In the genomic region with DNA sequence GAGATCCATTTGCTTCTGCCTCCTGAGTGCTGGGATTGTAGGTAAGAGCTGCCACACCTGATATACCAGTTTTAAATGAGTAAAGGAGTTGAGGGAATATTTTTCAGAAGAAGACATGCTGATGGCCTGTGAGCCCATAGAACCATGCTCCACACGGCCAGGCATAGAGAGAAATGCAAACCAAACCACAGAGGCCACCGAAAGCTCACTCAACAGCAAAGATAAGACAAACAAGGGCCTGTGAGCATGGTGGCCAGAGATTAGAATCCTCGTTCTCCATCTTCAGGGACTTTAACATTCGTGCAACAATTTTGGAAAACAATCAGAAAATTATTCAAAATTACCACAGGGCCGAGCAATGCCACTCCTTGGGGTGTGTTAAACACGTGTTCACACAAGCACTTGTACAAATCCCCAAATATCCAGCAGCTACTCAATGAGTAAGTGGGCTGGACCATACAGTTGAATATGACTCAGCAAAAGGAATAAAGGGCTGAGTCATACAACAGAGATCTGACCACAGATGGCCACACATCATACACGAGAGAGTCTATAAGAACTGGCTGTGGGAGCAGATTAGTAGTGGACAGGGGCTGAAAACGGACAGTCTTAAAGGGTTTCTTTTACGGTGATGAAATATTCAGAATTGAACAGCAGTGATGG, we compare ENCODE assay signal across 16 mouse cellular contexts.
A peak's percentile ranks its signal among the peaks of the same experiment; 100 is the strongest.
DNase-seq lines count a peak whose midpoint lies in the region; ATAC-seq and TF ChIP-seq lines count a peak whose summit lies in the region.
"Had no signal": no experiment of that assay in that cellular context is flagged by ENCODE, and none has a peak within 500 bp of the region (broad histone marks: within the 10 kb centered on the region; RNA-seq: fewer than 3 reads in every experiment).

No protein-coding gene starts in this region.

- no peak for TF ChIP-seq CTCF in gastrocnemius, adult 2 months (IDR thresholded peaks at IDR 0.05)
- no peak for TF ChIP-seq CTCF in stomach, postnatal 0 days (IDR thresholded peaks at IDR 0.05; ENCODE audit: low read depth)
- TF ChIP-seq CTCF in forebrain, postnatal 0 days (IDR thresholded peaks at IDR 0.05; ENCODE audit: low read depth): no peak

- no peak overlapping the region for H3K9ac ChIP-seq in midbrain, embryonic 11.5 days (ENCODE audit: low read length)
- no peak overlapping the region for H3K9ac ChIP-seq in midbrain, embryonic 14.5 days (replicated peaks; ENCODE audit: low read length)
- H3K9ac ChIP-seq in limb, embryonic 13.5 days: no peak overlapping the region
- H3K9ac ChIP-seq in stomach, postnatal 0 days (ENCODE audit: low read length): no peak overlapping the region
- no peak overlapping the region for H3K9ac ChIP-seq in forebrain, postnatal 0 days
- H3K9ac ChIP-seq: lung, embryonic 14.5 days had no signal

- no peak for TF ChIP-seq EP300 in stomach, postnatal 0 days (optimal IDR thresholded peaks at IDR 0.05)

- H3K27me3 ChIP-seq in midbrain, embryonic 11.5 days (ENCODE audit: control insufficient read depth, insufficient read depth, low read length): no peaks in the 10 kb centered on the region
- H3K27me3 ChIP-seq in midbrain, embryonic 14.5 days (ENCODE audit: control insufficient read depth, insufficient read depth, low read length): no peaks in the 10 kb centered on the region
- no peaks in the 10 kb centered on the region for H3K27me3 ChIP-seq in limb, embryonic 13.5 days
- no peaks in the 10 kb centered on the region for H3K27me3 ChIP-seq in stomach, postnatal 0 days (ENCODE audit: control insufficient read depth, insufficient read depth, low read length)
- H3K27me3 ChIP-seq in forebrain, postnatal 0 days (ENCODE audit: insufficient read depth, low read length): no peaks in the 10 kb centered on the region

- no peaks in the 10 kb centered on the region for H3K4me1 ChIP-seq in midbrain, embryonic 11.5 days (ENCODE audit: control insufficient read depth, insufficient read depth, low read length)
- no peaks in the 10 kb centered on the region for H3K4me1 ChIP-seq in midbrain, embryonic 14.5 days (ENCODE audit: control insufficient read depth, insufficient read depth, low read length)
- H3K4me1 ChIP-seq in limb, embryonic 13.5 days: peaks cover 45% of the 10 kb centered on the region
- no peaks in the 10 kb centered on the region for H3K4me1 ChIP-seq in stomach, postnatal 0 days (replicated peaks; ENCODE audit: control insufficient read depth, insufficient read depth)
- H3K4me1 ChIP-seq in forebrain, postnatal 0 days (ENCODE audit: insufficient read depth): no peaks in the 10 kb centered on the region

- ATAC-seq in midbrain, embryonic 11.5 days (ENCODE audit: low FRiP score): no peak
- ATAC-seq in midbrain, embryonic 14.5 days (ENCODE audit: low FRiP score, low TSS enrichment): no peak
- ATAC-seq in limb, embryonic 13.5 days (ENCODE audit: low FRiP score, low read depth): peak; percentile 22; the same call in 1 of the 2 replicates
- peak; percentile 57; the same call in 1 of the 2 replicates for ATAC-seq in stomach, postnatal 0 days (ENCODE audit: low FRiP score, low TSS enrichment)
- ATAC-seq in forebrain, postnatal 0 days: no peak

- H3K9me3 ChIP-seq in midbrain, embryonic 11.5 days (ENCODE audit: control insufficient read depth, low read length): no peaks in the 10 kb centered on the region
- H3K9me3 ChIP-seq in midbrain, embryonic 14.5 days (ENCODE audit: control insufficient read depth, low read length): no peaks in the 10 kb centered on the region
- no peaks in the 10 kb centered on the region for H3K9me3 ChIP-seq in limb, embryonic 13.5 days
- H3K9me3 ChIP-seq in stomach, postnatal 0 days (ENCODE audit: control insufficient read depth, low read length): no peaks in the 10 kb centered on the region
- no peaks in the 10 kb centered on the region for H3K9me3 ChIP-seq in forebrain, postnatal 0 days (ENCODE audit: low read length)
- H3K9me3 ChIP-seq: forebrain, embryonic 10.5 days; midbrain, embryonic 10.5 days had no signal

- H3K4me2 ChIP-seq in midbrain, embryonic 11.5 days: no peak overlapping the region
- no peak overlapping the region for H3K4me2 ChIP-seq in midbrain, embryonic 14.5 days (ENCODE audit: low read length)
- no peak overlapping the region for H3K4me2 ChIP-seq in limb, embryonic 13.5 days (replicated peaks)
- no peak overlapping the region for H3K4me2 ChIP-seq in stomach, postnatal 0 days (replicated peaks; ENCODE audit: low read depth)
- H3K4me2 ChIP-seq in forebrain, postnatal 0 days (ENCODE audit: low read depth): no peak overlapping the region
- H3K4me2 ChIP-seq: lung, embryonic 14.5 days had no signal

- intact Hi-C loops in gastrocnemius, adult 2 months (cut with DNase I): no loop called here

- WGBS in midbrain, embryonic 11.5 days: 87% methylated on average over 9 of the region's 9 CpGs
- WGBS in midbrain, embryonic 14.5 days: 93% methylated on average over 9 of the region's 9 CpGs
- 84% methylated on average over 9 of the region's 9 CpGs for WGBS in limb, embryonic 13.5 days
- 67% methylated on average over 9 of the region's 9 CpGs for WGBS in stomach, postnatal 0 days
- WGBS in forebrain, postnatal 0 days: 92% methylated on average over 9 of the region's 9 CpGs

- no peak overlapping the region for H3K4me3 ChIP-seq in gastrocnemius, adult 2 months
- H3K4me3 ChIP-seq in midbrain, embryonic 11.5 days (ENCODE audit: low read depth, low read length): no peak overlapping the region
- H3K4me3 ChIP-seq in midbrain, embryonic 14.5 days (replicated peaks; ENCODE audit: low read depth, low read length): no peak overlapping the region
- H3K4me3 ChIP-seq in limb, embryonic 13.5 days: no peak overlapping the region
- H3K4me3 ChIP-seq in stomach, postnatal 0 days (ENCODE audit: low read depth, low read length): no peak overlapping the region
- H3K4me3 ChIP-seq in forebrain, postnatal 0 days (ENCODE audit: low read depth, low read length): no peak overlapping the region
- H3K4me3 ChIP-seq: forebrain, embryonic 10.5 days; midbrain, embryonic 10.5 days had no signal

- H3K27ac ChIP-seq in gastrocnemius, adult 2 months: peak overlapping the region; percentile 78; the same call in 1 of the 2 replicates
- no peak overlapping the region for H3K27ac ChIP-seq in midbrain, embryonic 11.5 days (ENCODE audit: low read depth, low read length)
- H3K27ac ChIP-seq in midbrain, embryonic 14.5 days (replicated peaks; ENCODE audit: low read depth, low read length): no peak overlapping the region
- peak overlapping the region; percentile 92 for H3K27ac ChIP-seq in limb, embryonic 13.5 days
- no peak overlapping the region for H3K27ac ChIP-seq in stomach, postnatal 0 days (replicated peaks)
- H3K27ac ChIP-seq in forebrain, postnatal 0 days (ENCODE audit: low read depth, low read length): no peak overlapping the region
- H3K27ac ChIP-seq: hindbrain, postnatal 0 days had no signal

- H3K36me3 ChIP-seq in midbrain, embryonic 11.5 days (ENCODE audit: control insufficient read depth, insufficient read depth, low read length): no peaks in the 10 kb centered on the region
- no peaks in the 10 kb centered on the region for H3K36me3 ChIP-seq in midbrain, embryonic 14.5 days (ENCODE audit: control insufficient read depth, insufficient read depth, low read length)
- no peaks in the 10 kb centered on the region for H3K36me3 ChIP-seq in limb, embryonic 13.5 days
- H3K36me3 ChIP-seq in stomach, postnatal 0 days (ENCODE audit: control insufficient read depth, insufficient read depth, low read length): no peaks in the 10 kb centered on the region
- H3K36me3 ChIP-seq in forebrain, postnatal 0 days (ENCODE audit: insufficient read depth): no peaks in the 10 kb centered on the region
- H3K36me3 ChIP-seq: forebrain, embryonic 10.5 days; midbrain, embryonic 10.5 days had no signal

- peak; percentile 6 for DNase-seq in gastrocnemius, adult 2 months
- no peak for DNase-seq in gastrocnemius, adult 8-10 months (ENCODE audit: low spot score in 2 of 2)
- peak; percentile 83 for DNase-seq in midbrain, embryonic 11.5 days (ENCODE audit: low spot score, missing footprints)
- no peak for DNase-seq in midbrain, embryonic 14.5 days
- DNase-seq in stomach, postnatal 0 days (ENCODE audit: low spot score): no peak
- DNase-seq in MN1 (ENCODE audit: low spot score): no peak
- no peak for DNase-seq in forebrain, postnatal 0 days
- DNase-seq: adrenal gland, postnatal 25 days; B cell, adult 2 months; kidney, postnatal 14 days; lung, embryonic 14.5 days; thymus, postnatal 14 days had no signal

Comparison
In these comparisons a context has a peak if more than half of its experiments do, and no peak if none do; other contexts are left out.
1. DNase-seq: peak in gastrocnemius, adult 2 months (single experiment) and midbrain, embryonic 11.5 days (single experiment); none in gastrocnemius, adult 8-10 months (0 of 2), midbrain, embryonic 14.5 days (single experiment), stomach, postnatal 0 days (single experiment), MN1 (single experiment) and forebrain, postnatal 0 days (single experiment).
2. H3K27ac ChIP-seq: peak in gastrocnemius, adult 2 months (single experiment) and limb, embryonic 13.5 days (single experiment); none in midbrain, embryonic 11.5 days (single experiment), midbrain, embryonic 14.5 days (single experiment), stomach, postnatal 0 days (single experiment) and forebrain, postnatal 0 days (single experiment).
3. ATAC-seq: peak in limb, embryonic 13.5 days (single experiment) and stomach, postnatal 0 days (single experiment); none in midbrain, embryonic 11.5 days (single experiment), midbrain, embryonic 14.5 days (single experiment) and forebrain, postnatal 0 days (single experiment).